ENCODE assay signal across 8 mouse cellular contexts in genomic region chr15:11398676-11399350, GRCm38 (mm10). TPM values are rescaled to one million over a fixed set of nuclear protein-coding genes. Genes with fewer than 3 reads are reported as not detected.
DNase-seq lines count a peak whose midpoint lies in the region; ATAC-seq and TF ChIP-seq lines count a peak whose summit lies in the region.

No protein-coding gene starts in this region.

- H3K36me3 ChIP-seq in liver, adult 2 months (ENCODE audit: control insufficient read depth, insufficient read depth, low read length) = peaks cover 9% of the 10 kb centered on the region
- H3K36me3 ChIP-seq in hindbrain, embryonic 12.5 days = peaks cover 19% of the 10 kb centered on the region
- peaks cover 5% of the 10 kb centered on the region; the same call in 1 of the 2 replicates for H3K36me3 ChIP-seq in macrophage (ENCODE audit: inconsistent target)

- DNase-seq in liver, adult 2 months (ENCODE audit: extremely low read depth, low read depth, low spot score) = peak; percentile 98
- no peak for DNase-seq in liver
- no peak for DNase-seq in embryo, embryonic 10.5 days (ENCODE audit: low spot score)
- no peak for DNase-seq in gastrocnemius, postnatal 10 days
- no peak for DNase-seq in gastrocnemius, postnatal 4 days (ENCODE audit: low spot score in 2 of 2)

- H3K9me3 ChIP-seq in hindbrain, embryonic 12.5 days (replicated peaks) = no peaks in the 10 kb centered on the region

- peak overlapping the region; percentile 88 for H3K4me2 ChIP-seq in hindbrain, embryonic 12.5 days (replicated peaks)

- no peak for ATAC-seq in hindbrain, embryonic 12.5 days (ENCODE audit: low FRiP score)

- TF ChIP-seq POLR2A in liver, adult 2 months (IDR thresholded peaks at IDR 0.05; ENCODE audit: extremely low read depth, insufficient read depth, low read length) = no peak

- peaks cover 25% of the 10 kb centered on the region for H3K4me1 ChIP-seq in liver, adult 2 months (ENCODE audit: control insufficient read depth, insufficient read depth, low read length)
- peaks cover 6% of the 10 kb centered on the region; the same call in 1 of the 2 replicates for H3K4me1 ChIP-seq in brown adipose tissue, adult 24 weeks (ENCODE audit: control insufficient read depth, insufficient read depth, insufficient read length, low read length)
- H3K4me1 ChIP-seq in hindbrain, embryonic 12.5 days = peaks cover 13% of the 10 kb centered on the region

- H3K9ac ChIP-seq in liver, adult 2 months (ENCODE audit: low read depth, low read length) = peak overlapping the region; percentile 91
- peak overlapping the region; percentile 80 for H3K9ac ChIP-seq in hindbrain, embryonic 12.5 days

- WGBS in liver, adult 2 months = 1% methylated on average over 10 of the region's 10 CpGs
- WGBS in hindbrain, embryonic 12.5 days = 9% methylated on average over 10 of the region's 10 CpGs
- 2% methylated on average over 10 of the region's 10 CpGs for WGBS in macrophage (ENCODE audit: missing documents)

- TF ChIP-seq CTCF in liver, adult 2 months (IDR thresholded peaks at IDR 0.05; ENCODE audit: low read depth, low read length) = no peak

- H3K27me3 ChIP-seq in liver, adult 2 months (ENCODE audit: control insufficient read depth, insufficient read depth, low read length) = no peaks in the 10 kb centered on the region
- H3K27me3 ChIP-seq in hindbrain, embryonic 12.5 days = peaks cover 7% of the 10 kb centered on the region

- H3K79me2 ChIP-seq in liver, adult 2 months (ENCODE audit: control insufficient read depth, insufficient read depth, low read length) = peaks cover 19% of the 10 kb centered on the region; the same call in 1 of the 2 replicates
- peaks cover 44% of the 10 kb centered on the region for H3K79me2 ChIP-seq in macrophage (ENCODE audit: inconsistent target)

- peak overlapping the region; percentile 93 for H3K4me3 ChIP-seq in liver, adult 2 months (ENCODE audit: insufficient read depth, low read depth, low read length)
- peak overlapping the region; percentile 92 for H3K4me3 ChIP-seq in brown adipose tissue, adult 24 weeks (ENCODE audit: insufficient read depth, low read depth, low read length)
- peak overlapping the region; percentile 85 for H3K4me3 ChIP-seq in hindbrain, embryonic 12.5 days
- peak overlapping the region; percentile 95 for H3K4me3 ChIP-seq in macrophage (ENCODE audit: inconsistent target)

- H3K27ac ChIP-seq in liver, adult 2 months (replicated peaks; ENCODE audit: insufficient read depth, low read depth, low read length) = peak overlapping the region; percentile 87
- no peak overlapping the region for H3K27ac ChIP-seq in brown adipose tissue, adult 24 weeks (replicated peaks; ENCODE audit: low read depth, low read length)
- H3K27ac ChIP-seq in hindbrain, embryonic 12.5 days = no peak overlapping the region
- peak overlapping the region; percentile 61 for H3K27ac ChIP-seq in macrophage

RNA-seq across cellular contexts. Expression of gene Tars, which starts 0.7 kb away (rescaled TPM):
- total RNA-seq in liver, adult 2 months (2014; rRNA removed) = 49.4 and 52.6 TPM in 2 replicates
- polyA plus RNA-seq in liver, adult 2 months (2012; rRNA removed) = 35.9 and 40.9 TPM in 2 replicates
- polyA plus RNA-seq in brown adipose tissue, adult 24 weeks (2012; ENCODE audit: insufficient read depth, insufficient read length, missing spikeins) = 34.7 and 35.3 TPM in 2 replicates
- polyA plus RNA-seq in hindbrain, embryonic 12.5 days (2016; fragmentation: Nextera tagmentation; extraction: Ambion mirVana) = 75.8 and 83.4 TPM in 2 replicates
- total RNA-seq in macrophage (2018; cell fraction: chromatin; rRNA removed) = 10 to 100 TPM in 24 of 26 experiments, 1 to 10 TPM in 2; 2.8 to 58.0 (median 33.7) TPM
- 10 to 100 TPM; 13.3 to 28.4 (median 20.0) TPM for total RNA-seq in macrophage (2018; cell fraction: cytosol; rRNA removed)
- 10 to 100 TPM in 25 of 26 experiments, 1 to 10 TPM in 1; 8.5 to 43.9 (median 25.4) TPM for total RNA-seq in macrophage (2018; cell fraction: nucleus; rRNA removed)
- polyA plus RNA-seq in macrophage (2018) = 17.1 to 37.5 TPM (median 30.6 TPM) in 3 replicates
- total RNA-seq in gastrocnemius, postnatal 10 days (2021) = 10 to 100 TPM; 30.6 to 37.4 TPM
- total RNA-seq in gastrocnemius, postnatal 4 days (2021) = 10 to 100 TPM; 38.8 to 43.9 TPM

Comparison
In these comparisons a context has a peak if more than half of its experiments do, and no peak if none do; other contexts are left out.
1. H3K27ac ChIP-seq: peak in liver, adult 2 months (single experiment) and macrophage (single experiment); none in brown adipose tissue, adult 24 weeks (single experiment) and hindbrain, embryonic 12.5 days (single experiment).
2. Peak in every context shown above with its lines, with median percentiles within 50 percentile points of each other: H3K4me3 ChIP-seq.